Mouse (Mus musculus) testis, postnatal 14 days (tissue): ENCODE results near the gene Rai1.

Source experiments
- DNase-seq: peaks from one replicate; pipeline ENCODE4 v3.0.0; 2021; ENCODE audit warnings: low spot score

Rai1 gene

DNA sequence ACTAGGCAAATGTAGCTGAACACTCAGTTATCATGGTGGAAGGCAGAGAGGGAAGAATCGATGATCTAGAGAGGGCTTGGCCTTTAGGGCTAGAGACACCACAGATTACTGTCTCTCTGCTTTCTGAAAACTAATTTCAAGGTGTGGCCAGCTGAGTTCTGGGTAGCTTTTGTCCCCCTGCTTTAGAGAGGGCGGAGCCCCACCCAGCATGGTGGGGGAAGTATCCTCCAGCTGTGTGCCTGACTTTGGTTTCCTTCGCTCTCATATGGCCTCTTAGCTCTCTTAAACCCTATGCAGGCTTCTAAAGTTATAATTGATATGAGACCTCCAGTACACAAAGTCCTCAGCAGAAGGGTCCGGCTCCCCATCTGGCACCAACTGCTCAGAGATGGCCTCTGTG lies 58.5 kb downstream of the Rai1 start:
- no peak for DNase-seq

DNA sequence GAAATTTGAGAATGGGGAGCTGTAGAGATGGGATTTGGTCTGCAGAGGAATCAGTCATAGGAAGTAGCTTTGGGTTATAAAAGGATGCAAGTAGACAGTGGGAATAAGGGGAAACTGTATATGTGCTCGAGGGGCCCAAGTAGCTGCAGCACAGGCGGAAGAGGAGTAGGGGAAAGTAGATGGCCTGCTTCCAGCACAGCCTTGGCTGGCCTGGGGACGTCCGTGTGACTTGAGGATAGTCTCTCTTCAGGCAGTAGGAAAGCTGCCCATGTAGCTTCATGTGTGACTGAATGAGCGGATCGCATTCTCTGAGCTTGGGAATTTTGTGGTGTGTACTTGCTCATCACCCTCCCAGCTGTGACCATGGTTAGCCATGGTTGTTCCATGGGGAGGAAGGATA lies 59.6 kb downstream of the Rai1 start:
- no peak for DNase-seq

DNA sequence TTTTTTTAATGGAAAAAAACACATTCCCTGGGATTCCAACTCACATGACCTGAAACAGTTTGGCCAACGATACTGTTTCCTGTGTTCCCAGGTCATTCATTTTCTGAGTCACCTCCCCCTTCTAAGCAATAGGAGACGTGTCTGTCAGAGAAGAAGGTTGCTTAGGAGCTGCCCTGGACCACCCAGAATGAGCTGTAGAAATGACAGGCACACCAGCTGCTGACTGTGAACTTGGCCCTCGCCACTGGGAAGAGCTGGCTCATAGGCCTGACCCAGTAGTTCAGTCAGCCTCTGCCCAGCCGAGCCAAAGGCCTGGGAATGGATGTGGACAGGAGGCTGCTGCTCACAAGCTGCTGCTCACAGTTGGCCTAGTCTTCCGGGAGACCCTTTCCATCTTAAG lies 60.3 kb downstream of the Rai1 start:
- DNase-seq, result peak; percentile 42

DNA sequence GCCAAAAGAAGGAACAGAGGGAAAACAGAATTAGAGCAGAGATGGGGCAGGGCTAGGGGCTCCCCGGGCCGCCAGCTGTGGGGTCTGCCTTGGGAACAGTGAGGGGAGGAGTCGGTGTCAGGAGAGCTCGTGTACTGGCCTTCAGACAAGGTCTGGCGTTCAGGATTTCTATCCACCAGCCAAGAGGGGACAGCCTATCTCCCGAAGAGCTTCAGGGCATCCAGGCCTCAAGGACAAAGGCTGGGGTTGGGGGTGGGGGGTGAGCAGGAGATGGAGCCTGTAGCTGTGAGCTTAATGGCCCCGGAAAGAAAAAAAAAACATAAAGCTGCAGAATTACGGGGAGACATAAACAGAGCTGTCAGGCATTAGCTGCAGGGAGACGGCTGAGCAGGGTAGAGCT lies 64.0 kb downstream of the Rai1 start:
- peak; percentile 56 for DNase-seq

DNA sequence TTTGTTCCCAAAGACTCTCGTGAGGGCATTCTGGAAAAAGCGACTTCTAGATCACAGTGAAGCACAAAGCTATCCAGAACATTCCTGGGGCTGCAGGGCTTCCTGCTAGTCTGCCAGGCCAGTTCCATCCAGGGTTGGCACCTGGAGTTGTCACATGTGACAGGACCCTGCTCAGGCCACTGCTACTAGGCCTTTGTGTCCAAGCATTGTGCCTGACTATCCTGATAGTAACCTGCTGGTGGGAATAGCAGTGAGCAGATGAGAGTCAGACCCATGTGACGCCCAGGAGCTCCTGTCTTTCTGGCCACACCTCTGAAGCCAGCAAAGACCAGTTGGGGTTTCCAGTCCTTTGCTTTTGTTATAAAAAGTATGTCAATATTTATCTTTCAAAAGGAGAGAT lies 67.3 kb downstream of the Rai1 start:
- DNase-seq, result no peak

DNA sequence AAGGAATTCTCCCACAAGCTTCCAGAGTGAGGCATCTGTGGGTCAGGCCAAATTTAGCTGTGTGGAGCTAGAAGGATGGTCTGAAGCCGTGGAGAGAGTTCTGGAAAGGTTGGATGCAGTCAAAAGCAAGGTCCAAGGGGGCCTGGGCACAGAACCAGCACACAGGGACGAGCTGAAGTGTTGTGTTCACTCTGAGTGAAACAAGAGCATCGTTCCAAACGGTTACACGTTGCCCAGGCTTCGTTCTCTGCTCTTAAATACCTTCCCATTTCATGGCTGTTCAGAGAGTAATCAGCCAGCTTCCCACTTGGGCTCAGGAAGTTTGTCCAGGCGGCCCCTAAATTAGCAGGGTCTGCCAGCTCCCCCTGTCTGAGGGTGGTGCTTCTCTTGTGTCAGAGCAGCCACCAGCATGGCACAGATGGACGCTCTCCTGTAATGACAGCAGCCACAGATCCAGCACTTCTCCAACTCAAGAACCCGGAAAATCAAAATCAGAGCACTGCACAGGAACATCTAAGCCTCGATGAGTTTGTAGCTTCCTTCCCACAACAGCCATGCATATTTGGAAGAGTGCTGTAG lies 68.9 kb downstream of the Rai1 start:
- no peak for DNase-seq

DNA sequence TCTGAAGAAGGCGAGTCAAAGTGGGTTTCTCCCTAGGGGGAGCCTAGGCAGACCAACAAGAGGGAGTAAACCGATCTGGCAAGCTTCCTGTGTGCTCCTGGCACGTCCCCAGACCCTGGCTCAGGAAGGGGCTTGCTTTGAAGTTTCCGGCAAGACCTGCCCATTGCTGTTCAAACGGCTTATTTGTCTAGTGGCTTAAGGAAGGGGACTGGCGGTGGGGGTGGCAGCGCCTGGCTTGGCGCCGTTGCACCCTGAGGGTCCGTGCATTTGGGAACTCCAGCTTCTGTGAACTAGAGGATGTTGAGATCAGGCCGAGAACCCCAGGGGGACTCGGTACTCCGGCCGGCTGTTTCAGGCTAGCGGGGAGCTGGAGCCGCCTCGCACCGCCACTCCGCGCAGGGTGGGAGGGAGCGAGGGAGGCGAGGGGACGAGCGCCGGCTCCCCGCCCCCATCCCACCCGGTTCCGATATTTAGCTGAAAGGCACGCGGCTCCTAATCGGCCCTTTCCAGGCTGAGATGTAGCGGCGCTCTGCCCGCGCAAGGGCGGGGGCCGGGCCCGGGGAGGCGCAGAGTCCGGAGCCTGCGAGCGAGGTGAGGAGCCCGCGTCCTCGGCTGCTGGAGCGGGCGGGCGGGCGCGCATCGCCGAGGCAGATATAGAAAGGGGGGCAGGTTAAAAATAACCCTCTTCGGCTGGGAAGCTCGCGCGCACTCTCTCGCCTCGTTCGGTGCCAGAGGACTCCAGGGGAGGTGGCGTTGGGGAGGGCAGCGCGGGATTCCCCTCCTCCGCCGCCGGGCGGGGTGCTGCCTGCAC lies 70.8 kb downstream of the Rai1 start:
- DNase-seq, result peak; percentile 63

DNA sequence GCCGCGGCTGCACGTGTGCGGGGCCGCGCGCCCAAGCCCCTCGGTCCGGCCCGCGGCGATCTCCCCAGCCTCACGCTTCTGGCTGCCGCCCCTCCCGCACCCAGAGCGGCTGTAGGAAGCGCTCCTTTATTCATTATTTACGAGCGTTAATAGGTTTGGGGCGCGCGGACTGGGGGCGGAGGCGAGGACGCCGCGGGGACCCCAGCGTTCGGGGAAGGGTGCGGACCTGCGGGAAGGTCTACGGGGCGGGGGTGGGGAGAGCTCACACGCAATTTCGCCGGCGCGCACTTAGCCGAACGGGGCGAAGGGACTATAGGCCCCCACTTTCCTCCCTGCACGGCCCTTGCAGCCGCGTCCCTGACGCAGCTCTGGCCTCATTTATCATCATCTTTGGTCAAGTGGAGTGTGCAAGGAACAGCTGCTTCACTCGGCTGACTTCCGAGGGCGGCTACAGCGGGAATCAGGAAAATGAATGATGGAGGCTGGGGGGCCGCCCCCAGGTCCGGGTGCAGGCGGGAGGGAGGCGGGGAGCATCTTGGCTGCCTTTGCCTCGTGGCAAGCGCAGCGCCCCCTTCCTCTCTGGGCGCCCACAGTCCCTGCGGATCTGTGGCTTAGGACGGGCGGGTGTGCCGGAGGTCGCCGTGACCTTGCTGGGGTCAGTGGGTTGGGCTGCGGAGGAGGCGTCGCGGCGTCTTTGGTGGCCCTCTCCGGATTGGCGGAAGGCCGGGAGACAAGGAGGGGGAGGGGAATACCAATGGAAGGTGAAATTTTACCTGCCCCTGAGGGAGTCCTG lies 71.6 kb downstream of the Rai1 start:
- peak; percentile 73 for DNase-seq

DNA sequence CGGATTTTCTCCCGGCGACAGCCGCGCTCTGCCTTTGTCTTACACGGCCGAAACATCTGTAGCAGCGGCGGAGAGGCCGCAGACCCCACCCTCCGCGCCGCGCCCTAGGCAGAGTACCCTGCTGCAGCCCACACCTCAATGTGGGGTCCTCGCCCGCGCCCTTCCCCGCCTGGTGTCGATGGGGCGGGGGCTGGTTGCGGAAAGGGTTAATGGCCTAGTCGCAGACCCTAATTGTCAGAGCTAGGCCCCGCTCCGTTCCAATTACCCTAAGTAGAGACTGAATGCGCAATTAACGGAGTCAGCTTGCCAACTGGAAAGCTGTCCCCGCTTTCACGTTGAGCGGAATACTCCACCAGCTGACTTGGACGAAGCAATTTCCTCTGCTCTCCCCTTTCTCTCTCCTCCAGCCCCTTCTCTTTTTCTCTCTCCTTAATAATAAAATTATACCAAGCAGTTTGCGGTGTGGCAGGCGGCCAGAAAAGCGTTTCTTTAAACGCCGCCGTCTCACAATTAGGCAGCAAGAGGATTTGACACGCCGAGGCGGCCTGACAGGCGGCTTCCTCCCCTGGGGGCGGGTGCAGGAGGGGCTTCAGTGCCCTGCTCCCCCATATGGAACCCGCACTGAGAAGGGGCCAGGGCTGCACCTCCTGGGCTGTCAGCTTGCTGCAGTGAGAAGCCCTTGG lies 72.3 kb downstream of the Rai1 start:
- DNase-seq, result no peak

DNA sequence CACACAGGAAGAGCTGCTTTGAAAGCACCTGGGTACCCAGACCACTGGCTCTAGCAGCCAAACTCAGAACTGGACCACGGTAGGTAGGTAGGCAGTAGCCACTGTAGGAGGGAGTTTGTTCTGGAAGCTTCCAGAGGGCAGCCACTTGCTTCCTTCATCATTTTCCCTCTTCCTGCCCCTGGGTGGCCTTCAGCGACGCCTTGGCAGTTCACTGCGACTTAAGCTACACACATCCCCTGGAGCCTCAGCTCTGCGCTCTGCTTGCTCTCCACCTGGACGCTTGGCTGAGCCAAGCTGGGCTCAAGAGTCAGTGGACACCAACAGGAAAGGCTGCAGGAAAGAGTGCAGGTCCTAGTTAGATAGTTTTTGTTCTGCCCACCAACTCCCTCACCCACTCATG lies 73.2 kb downstream of the Rai1 start:
- DNase-seq, result no peak

DNA sequence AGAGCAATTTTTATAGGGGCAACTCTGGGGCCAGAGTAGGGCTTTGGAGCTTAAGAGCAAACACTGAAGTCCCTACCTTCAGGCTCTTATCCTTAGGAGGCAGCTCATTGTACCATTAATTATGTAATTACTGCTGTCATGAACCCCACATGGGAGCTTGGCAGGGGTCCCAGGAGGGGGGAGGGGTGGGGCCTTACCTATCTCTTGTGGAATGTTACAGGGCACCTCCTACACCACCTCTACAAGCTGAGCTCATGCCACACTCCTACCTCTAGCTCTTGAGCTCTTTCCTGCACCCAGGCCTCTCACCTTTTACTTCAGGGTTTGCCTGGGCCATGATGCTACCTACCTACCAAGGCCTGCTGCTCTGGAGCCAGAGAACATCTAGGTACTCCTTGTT lies 73.7 kb downstream of the Rai1 start:
- peak; percentile 49 for DNase-seq

DNA sequence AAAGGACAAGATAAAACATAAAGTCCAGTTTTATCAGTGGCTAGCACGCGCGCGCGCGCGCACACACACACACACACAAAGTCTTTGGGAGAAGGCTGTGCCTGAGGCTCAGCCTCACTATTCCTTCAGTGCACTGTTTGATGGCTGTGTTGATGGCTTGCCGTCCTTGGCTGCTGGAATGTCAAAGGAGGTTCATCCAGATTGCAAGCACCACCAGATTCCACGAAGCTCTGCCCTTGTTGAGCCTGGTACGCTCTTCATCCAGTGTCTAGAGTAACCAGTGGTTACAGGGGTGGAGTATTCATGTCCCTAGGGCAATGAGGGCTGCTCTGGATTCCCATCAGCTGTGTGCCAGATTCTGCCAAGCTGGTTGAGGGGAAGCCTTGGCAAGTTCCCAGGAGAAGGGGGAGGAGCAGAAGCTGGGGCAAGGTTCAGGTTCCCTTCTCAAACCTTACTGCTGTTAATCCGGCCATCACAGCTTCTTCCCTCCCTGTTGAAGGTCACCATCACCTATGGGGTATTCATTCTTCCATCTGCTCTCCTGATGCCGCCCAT lies 77.4 kb downstream of the Rai1 start:
- no peak for DNase-seq

DNA sequence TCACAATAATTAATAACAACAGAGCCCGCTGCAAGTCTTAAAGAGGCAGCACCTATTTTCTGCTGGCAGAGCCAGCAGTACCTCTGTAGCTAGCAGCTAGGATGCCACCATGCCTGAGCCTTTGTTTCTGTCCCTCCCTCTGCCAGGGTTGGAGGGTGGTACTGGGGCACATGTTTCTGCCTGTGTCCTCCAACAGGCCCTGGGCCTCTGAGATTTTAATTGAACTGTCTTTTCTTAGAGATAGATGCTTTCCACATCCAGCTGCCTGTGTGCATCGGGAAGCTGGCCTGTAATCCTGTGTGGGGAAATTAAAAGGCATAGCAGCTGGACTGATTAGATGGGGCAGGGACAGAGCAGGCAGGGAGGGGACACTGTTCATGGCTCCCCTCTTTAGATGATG lies 77.9 kb downstream of the Rai1 start:
- no peak for DNase-seq

DNA sequence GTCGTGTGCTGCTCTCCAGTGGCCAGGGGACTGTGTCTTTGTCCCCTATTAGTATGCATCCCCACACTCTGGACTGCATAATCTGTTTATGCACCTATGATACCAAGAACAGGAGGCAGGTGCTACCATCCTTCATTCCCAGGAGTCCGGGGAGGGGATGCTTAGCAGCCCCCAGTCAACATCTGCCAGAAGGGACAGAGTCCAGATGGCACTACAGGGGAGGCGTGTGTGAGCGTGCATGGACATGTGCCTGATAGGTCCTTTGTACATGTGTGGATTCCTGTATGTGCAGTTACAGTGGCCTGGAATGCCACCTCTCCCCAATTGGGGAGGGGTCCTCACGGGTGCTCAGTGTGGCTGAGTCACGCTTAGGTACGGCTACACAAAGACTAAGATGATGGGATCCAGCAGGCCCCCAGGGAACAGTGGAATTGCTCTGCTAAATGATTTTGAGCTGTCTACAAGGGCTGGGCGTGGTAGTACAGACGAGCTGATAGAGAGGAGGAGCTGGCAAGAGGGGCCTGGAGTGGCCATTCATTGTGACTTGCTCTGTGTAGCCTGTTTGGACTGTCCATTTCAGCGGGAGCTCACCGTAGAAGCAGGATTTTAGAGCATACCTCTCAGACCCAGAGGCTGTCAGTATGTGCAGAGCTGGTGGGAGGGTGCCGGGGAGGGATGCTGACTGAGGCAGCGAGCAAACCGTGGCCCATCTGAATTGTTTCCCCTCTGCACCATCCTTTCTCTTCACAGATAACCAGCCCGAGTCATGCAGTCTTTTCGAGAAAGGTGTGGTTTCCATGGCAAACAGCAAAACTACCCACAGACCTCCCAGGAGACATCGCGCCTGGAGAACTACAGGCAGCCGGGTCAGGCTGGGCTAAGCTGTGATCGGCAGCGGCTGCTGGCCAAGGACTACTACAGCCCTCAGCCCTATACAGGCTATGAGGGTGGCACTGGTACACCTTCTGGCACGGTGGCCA lies 79.8 kb downstream of the Rai1 start:
- DNase-seq, result no peak

DNA sequence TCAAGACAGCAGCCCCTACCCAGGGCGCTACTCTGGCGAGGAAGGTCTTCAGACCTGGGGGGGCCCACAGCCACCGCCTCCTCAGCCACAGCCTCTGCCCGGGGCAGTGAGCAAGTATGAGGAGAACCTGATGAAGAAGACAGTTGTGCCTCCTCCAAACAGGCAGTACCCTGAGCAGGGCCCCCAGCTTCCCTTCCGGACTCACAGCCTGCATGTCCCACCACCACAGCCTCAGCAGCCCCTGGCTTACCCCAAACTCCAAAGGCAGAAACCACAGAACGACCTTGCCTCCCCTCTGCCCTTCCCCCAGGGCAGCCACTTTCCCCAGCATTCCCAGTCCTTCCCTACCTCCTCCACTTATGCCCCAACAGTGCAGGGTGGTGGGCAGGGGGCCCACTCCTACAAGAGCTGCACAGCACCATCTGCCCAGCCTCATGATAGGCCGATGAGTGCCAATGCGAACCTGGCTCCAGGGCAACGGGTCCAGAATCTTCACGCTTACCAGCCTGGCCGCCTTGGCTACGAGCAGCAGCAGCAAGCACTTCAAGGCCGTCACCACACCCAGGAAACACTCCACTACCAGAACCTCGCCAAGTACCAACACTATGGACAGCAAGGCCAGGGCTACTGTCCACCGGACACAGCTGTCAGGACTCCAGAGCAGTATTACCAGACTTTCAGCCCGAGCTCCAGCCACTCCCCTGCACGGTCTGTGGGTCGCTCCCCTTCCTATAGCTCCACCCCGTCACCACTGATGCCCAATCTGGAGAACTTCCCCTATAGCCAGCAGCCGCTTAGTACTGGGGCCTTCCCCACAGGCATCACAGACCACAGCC lies 80.8 kb downstream of the Rai1 start:
- DNase-seq, result no peak

DNA sequence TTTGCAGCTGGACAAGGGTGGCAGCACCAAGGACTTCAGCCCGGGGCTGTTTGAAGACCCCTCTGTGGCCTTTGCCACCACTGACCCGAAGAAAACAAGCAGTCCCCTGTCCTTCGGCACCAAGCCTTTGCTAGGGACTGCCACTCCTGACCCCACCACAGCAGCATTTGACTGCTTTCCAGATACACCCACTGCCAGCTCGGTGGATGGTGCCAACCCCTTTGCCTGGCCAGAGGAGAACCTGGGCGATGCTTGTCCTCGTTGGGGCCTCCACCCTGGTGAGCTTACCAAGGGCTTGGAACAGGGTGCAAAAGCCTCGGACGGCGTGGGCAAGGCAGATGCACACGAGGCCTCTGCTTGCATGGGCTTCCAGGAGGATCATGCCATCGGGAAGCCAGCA lies 82.3 kb downstream of the Rai1 start:
- DNase-seq, result no peak

DNA sequence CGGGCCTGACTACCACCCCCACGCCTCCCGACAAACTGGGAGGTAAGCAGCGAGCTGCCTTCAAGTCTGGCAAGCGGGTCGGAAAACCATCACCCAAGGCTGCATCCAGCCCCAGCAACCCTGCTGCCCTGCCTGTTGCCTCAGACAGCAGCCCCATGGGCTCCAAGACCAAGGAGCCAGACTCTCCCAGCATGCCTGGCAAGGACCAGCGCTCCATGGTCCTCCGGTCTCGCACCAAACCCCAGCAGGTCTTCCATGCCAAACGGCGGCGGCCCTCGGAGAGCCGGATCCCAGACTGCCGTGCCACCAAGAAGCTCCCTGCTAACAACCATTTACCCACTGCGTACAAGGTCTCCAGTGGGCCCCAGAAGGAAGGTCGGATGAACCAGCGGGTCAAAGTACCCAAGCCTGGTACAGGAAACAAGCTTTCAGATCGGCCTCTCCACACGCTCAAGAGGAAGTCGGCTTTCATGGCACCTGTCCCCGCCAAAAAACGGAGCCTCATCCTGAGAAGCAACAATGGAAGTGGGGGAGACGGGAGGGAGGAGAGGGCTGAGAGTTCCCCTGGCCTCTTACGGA lies 83.6 kb downstream of the Rai1 start:
- DNase-seq, result no peak

DNA sequence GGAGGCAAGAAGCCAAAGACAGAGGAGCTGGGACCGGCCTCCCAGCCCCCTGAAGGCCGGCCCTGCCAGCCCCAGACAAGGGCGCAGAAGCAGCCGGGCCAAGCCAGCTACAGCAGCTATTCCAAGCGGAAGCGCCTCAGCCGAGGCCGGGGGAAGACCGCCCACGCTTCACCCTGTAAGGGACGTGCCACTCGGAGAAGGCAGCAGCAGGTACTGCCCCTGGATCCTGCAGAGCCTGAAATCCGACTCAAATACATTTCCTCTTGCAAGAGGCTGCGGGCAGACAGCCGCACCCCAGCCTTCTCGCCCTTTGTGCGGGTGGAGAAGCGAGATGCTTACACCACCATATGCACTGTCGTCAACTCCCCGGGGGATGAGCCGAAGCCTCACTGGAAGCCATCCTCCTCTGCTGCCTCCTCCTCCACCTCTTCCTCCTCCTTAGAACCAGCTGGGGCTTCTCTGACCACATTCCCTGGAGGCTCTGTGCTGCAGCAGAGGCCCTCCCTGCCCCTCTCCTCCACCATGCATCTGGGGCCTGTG lies 84.8 kb downstream of the Rai1 start:
- DNase-seq, result peak; percentile 39

DNA sequence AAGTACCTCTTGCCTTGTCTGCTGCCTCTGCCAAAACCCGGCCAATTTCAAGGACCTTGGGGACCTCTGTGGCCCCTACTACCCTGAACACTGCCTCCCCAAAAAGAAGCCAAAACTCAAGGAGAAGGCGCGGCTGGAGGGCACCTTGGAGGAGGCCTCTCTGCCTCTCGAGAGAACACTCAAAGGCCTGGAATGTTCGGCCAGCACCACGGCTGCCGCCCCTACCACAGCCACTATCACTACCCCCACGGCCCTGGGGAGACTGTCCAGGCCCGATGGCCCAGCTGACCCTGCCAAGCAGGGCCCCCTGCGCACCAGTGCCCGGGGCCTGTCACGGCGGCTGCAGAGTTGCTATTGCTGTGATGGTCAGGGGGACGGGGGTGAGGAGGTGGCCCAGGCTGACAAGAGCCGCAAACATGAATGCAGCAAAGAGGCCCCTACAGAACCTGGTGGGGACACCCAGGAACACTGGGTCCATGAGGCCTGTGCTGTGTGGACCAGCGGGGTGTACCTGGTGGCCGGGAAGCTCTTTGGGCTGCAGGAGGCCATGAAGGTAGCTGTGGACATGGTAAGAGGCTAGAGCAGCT lies 85.3 kb downstream of the Rai1 start:
- DNase-seq, result no peak
